Mouse (Mus musculus) cerebellum, adult 11-12 months (tissue): Measurements from ENCODE around the gene Odf3l2.

Source experiments
- DNase-seq: peaks from one replicate; pipeline ENCODE4 v3.0.0; 2022

Odf3l2 gene

DNA sequence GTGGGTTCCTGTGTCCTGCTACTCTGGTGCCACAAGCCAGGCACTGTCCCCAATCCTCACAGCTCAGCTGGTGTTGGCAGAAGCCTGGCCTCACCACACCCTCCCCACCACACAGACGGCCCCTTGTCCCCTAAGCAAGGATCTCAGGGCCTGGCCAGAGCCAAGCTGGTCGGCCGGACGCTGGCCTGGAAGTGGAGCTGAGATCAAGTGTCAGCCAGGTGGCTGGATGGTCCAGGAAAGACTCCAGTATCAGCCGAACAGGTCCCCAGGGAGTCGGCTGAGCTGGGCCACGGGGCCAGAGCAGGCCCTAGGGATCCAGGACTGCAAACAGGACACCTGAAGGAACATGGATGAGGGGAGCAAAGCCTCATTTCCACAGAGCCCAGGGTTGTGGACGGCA lies at the start of gene Odf3l2:
TSS of gene Odf3l2 (minus strand) at position 28 of the 400 bp plus-strand sequence.
- no peak for DNase-seq

DNA sequence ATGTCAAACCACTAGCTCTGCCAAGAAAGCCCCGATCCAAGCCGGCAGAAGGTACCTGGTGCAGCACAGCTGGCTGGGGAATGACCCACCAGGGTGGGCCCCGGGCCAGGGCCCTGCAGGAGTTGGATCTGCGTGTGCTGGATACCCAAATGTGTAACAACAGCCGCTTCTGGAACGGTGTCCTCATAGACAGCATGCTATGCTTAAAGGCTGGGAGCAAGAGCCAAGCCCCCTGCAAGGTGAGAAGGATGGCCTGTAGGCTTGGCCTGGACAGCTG lies 48.8 kb upstream of the Odf3l2 start:
- no peak for DNase-seq

GRCm38 (mm10) chr10:79693580-79694378 lies 48.2 kb upstream of the Odf3l2 start:
- peak; percentile 62 for DNase-seq

GRCm38 (mm10) chr10:79691986-79692548 lies 46.5 kb upstream of the Odf3l2 start:
- DNase-seq, result peak; percentile 24

DNA sequence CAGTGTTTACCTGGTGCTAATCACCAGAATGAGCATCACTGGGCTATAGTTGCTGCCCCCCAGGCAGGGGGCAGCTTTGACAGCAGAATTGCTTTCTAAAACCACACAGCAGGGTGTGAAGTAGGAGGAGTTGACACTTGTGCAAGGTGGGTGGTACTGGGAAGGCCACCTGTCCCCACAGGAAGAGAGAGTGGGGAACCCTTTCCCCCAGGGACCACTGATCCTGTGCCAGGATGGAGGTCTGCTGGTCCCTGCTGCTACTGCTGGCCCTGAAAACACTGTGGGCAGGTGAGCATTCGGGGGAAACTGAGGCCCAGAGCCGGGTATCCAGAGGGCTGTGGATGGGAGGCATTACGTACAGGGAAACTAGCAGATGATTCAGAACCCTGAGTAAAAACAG lies 43.6 kb upstream of the Odf3l2 start:
- DNase-seq, result peak; percentile 38

GRCm38 (mm10) chr10:79688720-79689119 lies 43.2 kb upstream of the Odf3l2 start, which contains the start of gene Gzmm:
TSS of gene Gzmm (plus strand) at chr10:79689020.
- no peak for DNase-seq

- DNase-seq, result no peak
Observed at GRCm38 (mm10) chr10:79687513-79687912, 42.0 kb upstream of the Odf3l2 start.

- no peak for DNase-seq
Observed at GRCm38 (mm10) chr10:79686691-79687090, 41.2 kb upstream of the Odf3l2 start.

- no peak for DNase-seq
Observed at GRCm38 (mm10) chr10:79686219-79686618, 40.7 kb upstream of the Odf3l2 start.

GRCm38 (mm10) chr10:79684770-79685600 lies 39.4 kb upstream of the Odf3l2 start:
- no peak for DNase-seq

DNA sequence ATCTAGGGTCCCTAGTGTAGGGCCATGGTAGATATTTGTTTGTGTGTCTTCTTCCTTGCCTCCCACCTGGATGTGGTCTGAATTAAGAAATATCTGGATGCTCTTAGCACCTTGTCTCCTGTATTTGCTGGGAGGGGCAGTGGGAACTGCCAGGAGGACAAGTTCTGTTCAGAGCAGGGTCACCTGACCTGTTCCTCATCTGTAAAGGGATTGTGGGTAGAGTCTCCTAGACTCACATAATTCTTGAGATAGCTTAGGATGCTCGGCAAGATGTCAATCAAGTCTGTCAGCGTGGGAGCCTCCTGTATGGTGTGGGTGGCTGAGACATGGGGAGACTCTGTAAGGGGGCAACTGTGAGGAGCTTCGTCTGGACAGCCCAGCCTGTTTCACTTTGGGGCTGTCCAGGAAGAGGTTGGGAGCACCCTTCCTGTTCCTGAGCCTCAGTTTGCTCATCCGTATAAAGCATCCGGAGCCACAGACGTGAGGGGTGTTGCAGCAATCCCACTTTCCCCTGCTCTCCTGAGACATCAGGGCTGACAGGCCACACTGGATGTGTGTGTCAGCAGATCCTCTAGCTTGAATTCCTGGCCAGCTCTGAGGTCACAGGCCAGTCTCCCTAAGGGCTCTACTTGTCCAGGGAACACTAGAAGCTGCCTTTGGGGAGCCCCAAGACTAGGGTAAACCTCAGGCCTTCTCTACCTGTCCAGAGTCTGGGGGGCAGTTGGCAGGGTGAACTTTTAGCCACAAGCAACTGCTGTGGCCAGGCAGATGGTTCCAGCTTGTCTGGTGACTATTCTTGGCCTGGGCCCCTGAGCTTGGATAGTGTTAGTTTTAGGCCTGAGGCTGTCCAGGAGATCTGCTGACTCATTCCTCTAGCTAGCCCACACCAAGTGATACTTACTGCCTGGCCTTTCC lies 38.4 kb upstream of the Odf3l2 start:
- DNase-seq, result peak; percentile 51

- peak; percentile 82 for DNase-seq
Observed at GRCm38 (mm10) chr10:79682916-79683582, 37.5 kb upstream of the Odf3l2 start.

- peak; percentile 79 for DNase-seq
Observed at GRCm38 (mm10) chr10:79682551-79682915, 37.0 kb upstream of the Odf3l2 start.

- peak; percentile 100 for DNase-seq
Observed at GRCm38 (mm10) chr10:79681591-79682245, 36.2 kb upstream of the Odf3l2 start, which contains the start of gene Cdc34. TSS of gene Cdc34 (plus strand) at chr10:79682195.

DNA sequence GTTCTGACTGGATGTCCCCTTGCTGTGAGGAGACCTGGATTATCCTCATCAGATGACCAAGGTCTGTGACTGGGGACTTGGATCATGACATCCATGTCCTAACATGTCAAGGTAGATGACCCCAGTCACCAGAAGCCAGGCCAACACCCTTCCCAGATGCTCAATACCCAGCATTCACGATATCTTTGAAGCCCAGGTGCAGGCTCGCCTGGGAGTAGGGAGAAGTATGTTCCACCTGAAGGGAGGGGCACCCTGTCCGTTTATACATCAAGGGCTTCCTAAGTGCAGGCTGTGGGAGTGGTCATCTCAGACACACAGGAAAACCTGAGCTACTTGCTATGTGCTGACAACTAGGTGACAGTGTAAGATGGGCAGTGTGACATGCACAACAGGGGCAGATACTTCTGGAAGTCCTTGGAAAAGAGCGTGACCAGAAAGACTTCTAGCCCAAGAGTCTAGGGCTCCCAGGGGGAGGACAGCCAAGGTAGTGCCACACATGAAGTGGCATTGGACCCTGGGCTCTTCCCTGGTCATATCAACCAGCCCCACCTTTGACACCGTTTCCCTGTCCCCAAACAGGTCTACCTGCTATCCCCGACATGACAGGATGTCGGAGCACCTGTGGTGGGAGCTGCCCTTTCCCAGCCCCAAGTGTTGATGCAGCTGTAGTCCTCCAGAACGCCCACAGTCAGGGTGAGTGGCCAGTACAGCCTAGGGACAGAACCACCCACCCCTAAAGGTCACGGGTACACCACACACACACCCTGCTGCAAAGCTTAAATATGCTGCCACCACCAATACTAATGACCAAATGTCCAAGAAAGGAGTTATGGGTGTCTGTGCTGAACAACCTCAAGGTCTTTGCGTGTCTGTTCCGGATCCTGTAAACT lies 35.3 kb upstream of the Odf3l2 start:
- DNase-seq, result peak; percentile 80

DNA sequence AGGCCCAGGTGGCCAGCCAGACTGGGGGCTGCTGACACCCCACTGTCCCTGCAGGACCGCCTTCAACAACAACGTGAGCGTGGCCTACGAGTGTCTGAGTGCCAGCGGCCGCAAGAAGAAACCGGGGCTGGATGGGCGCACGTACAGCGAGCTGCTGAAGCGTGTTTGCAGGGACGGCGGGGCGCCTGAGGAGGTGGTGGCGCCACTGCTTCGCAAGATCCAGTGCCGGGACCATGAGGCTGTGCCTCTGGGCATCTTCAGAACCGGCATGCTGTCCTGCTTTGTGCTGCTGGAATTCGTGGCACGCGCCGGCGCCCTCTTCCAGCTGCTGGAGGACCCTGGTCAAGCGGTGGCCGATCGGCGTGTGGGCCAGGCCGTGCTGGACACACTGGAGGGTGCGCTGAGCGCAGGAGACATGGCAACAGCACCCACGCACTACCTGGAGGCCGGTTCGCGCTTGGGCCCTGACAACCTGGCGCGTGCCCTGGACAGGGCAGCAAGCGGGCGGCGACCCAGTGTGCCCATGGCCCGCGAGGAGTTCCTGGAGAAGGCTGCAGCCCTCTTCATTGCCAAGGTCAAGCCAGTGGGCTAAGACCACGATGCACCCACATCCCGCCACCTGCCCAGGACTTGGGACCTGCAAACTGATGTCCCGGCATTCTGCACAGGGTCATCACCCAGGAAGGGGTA lies 30.0 kb upstream of the Odf3l2 start:
- peak; percentile 35 for DNase-seq

GRCm38 (mm10) chr10:79673054-79673453 lies 27.5 kb upstream of the Odf3l2 start:
- DNase-seq, result peak; percentile 47

GRCm38 (mm10) chr10:79672088-79672455 lies 26.5 kb upstream of the Odf3l2 start:
- peak; percentile 39 for DNase-seq

GRCm38 (mm10) chr10:79671396-79672087 lies 26.0 kb upstream of the Odf3l2 start:
- peak; percentile 35 for DNase-seq
